Mouse (Mus musculus) small intestine, adult 2 months (tissue): Measurements from ENCODE around the gene Wdr63.

ENCODE experiments used
- CTCF ChIP-seq: fragments of 200-500 bp; IDR thresholded peaks from 2 replicates; pipeline ENCODE4 v1.5.1; 2012; ENCODE audit warnings: low read depth, mild to moderate bottlenecking, control low read depth, inconsistent platforms, low read length, moderate library complexity, mixed read lengths; ENCODE audit not compliant: insufficient replicate concordance, insufficient read length; ENCODE audit errors: extremely low read depth
- POLR2A ChIP-seq: fragments of 200-500 bp; IDR thresholded peaks from 2 replicates; pipeline ENCODE4 v1.6.1; 2012; ENCODE audit warnings: low read depth, mild to moderate bottlenecking, control low read depth, inconsistent platforms, low read length, moderate library complexity

- no peak for TF ChIP-seq CTCF
- TF ChIP-seq POLR2A, result no peak
These were observed 116.8 kb downstream of the Wdr63 start for GRCm38 (mm10) chr3:145991130-145991529.
